Mouse (Mus musculus) adrenal gland, adult 8-10 months (tissue): ENCODE measurements around the gene Rhbdd1. TPM values are rescaled to one million over a fixed set of nuclear protein-coding genes. Genes with fewer than 3 reads are reported as not detected.

Experiments
- DNase-seq: peaks from one replicate; pipeline ENCODE4 v3.0.0; 2022
- total RNA-seq, 4 experiments: library from RNA; stranded (reverse); gene quantifications; 2 replicates each; pipeline ENCODE4 v1.2.4; 2022

The Rhbdd1 gene
- total RNA-seq, 4 experiments from 2014 or later, result 36.5 to 39.7 (median 36.7) TPM

DNA sequence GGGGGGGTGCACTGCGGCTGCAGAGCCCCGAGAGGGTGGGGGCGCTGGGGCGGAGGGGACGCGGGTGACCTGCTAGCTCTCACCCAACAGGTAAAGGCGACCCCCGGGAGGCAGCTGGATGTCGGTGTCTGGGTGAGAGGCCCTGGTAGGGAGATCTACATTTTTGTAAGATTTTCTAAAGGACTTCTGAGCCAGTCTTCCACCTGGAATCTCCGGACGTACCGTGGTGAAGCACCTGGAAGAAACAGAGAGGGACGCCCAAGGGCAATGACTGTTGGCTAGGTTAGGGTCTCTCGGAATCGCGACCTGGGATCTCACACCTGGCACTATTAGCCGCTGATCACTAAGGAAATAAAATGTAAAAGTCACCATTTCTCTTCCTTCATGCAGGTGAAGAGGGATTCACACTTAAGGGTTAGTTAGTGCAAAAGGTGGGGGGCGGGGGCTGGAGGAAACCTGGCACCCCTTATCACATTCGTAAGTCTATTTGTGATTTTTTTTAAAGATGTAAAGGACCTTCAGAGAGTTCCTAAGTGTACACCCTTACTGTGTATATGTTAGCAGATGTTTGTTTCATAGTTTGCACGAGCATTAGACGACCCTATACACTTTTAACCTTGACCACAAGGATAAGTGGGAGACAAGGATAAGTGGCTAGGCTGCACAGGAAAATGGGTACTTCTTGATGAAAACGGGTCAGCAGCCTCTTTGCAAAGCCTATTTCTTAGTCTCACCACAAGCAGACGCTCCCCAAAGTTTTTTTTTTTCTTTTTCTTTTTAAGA is 24.1 kb upstream of the Rhbdd1 start:
- DNase-seq, result no peak

DNA sequence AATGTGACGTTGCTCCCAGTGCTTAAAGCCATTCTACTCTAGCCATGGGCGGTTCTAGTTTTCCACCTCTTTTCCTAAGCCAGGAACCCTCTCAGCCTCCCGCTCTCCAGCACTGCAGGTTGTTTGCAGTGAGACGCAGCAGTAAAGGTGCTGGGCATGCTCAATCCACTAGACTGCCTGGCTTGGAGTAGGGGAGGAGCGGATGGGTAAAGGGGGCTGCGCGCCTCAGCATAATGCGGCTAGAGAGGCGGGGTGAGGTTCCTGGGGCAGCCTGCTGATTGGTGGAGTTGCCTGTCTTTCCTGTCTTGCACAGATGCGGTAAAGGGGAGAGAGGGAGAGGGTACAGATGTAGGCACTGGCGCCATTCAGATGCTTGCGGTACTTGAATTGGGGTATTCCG is 23.5 kb upstream of the Rhbdd1 start:
- DNase-seq, result peak; percentile 26

DNA sequence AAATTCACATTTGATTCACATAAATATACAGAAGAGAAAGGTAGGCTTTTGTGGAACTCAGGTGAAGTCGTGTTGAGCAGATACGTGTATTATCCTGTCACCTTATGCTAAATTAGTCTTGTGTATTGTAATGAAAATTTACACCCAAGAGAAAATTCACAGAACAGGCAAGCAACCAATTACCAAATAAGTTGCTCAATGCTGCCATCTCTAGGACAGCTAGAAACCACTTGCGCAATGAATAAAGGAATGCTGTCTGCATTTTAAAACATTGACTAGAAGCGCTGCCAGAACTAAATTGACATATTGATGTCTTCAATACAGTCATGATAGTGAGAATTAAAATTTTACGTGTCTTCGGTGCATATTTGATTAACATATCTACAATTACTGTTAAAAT is 22.1 kb upstream of the Rhbdd1 start:
- DNase-seq, result no peak

DNA sequence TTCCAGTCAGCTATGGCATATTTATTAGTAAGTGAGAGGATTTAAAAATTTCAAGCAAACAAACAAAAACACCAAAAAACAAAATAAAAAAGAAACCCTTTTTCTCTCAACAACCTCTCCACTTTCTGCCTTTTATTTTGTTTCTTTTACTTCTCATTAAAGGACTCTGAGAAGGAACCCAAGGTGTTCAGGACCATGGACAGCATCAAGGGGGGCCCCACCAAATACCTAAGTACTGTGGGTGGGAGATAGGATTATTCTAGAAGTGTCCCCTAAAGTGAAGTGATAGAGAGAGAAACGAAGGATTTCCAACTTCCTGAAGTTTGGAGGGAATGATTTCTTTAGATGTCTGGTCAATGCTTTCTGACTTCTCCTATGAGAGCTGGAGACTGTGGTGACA is 17.7 kb upstream of the Rhbdd1 start:
- DNase-seq, result no peak

DNA sequence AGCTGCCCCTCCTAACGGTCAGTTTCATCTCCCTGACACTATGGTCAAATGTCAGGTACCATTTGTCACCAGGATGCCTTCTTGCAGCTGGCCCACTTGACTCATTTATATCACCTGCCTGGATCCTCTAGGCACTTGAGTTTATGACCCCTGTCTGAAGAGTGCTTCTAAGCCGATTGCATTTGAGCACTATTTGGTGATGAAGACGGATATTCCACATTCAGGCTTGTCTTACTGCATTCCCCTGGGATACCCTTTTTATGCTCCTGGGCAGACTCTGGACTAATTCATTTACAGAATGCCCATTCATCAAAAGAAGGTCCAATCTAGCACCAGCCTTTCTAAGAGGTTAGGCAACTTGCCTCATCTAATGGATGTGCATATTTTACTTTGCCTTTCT is 11.8 kb upstream of the Rhbdd1 start:
- DNase-seq, result no peak

DNA sequence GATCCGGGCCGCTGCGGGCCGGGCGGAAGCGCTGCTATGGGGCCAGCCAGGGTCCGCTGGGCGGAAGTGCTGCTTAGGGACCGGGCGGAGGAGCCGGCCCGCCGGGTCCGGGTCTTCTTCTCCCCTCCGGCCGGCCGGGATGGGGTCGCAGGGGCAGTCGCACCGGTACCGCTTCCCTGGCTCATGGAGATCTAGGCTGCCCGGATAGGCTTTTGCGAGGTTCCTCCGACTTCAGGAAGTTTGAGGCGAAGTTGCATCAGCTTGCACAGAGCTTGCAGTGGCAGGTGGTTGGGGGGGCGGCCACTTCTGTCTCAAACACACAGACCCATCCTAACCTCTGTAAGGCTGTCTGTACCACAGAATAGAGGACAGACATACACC is 484 bp downstream of the Rhbdd1 start:
- peak; percentile 13 for DNase-seq

DNA sequence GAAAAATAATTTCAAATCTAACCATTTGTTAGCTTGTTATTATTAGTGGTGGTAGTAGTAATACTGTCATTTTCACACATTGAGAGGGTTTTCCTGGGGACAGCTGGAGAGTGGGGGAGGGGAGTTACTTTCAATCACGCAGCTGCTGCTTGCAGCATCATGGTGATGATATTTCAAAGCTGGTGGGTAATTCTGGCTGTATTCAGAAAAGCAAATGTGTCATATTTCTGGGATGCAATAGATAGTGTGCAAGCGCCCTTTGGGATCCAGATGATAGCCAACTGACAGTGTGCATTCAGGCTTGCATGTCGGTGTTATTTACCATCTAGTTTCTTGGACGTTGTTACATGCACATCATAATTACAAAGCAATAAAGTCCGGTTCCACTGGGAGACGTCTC is 4.2 kb downstream of the Rhbdd1 start:
- no peak for DNase-seq

DNA sequence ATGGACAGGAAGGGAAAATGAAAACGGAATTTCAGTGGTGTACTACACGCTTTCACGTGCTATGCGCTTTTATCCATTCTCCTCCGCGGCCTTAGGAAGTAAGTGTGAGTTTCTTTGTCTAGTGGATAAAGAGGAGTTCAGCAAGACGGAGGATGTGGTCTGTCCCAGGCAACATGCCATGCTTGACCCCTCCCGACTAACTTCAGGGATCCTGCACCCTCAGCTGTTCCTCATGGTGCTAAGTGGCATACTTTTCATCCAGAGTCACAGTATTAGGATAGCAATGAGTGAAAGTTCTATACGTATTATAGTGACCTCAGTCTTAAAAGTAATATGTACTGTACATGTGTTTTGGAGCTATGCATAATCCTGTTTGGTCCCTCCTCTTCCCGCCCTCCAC is 4.6 kb downstream of the Rhbdd1 start:
- DNase-seq, result no peak

DNA sequence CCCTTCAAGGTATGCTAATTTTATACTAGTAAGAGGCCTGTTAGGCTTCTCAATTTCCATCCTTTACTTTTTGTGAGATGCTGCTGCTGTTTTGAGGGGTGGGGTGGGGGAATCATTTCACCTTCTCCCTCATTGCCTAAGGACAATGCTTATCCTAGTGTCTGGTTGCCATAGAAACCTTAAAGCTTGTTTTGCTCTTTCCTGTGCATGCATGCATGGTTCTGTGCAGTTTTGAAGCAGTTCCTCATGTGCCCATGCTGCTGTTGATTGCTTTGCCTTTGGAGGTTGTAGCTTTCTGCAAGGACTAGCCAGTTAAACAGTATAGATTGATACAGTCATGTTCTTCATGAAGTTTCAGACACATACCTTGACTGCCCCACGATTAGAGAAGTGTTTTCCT is 5.2 kb downstream of the Rhbdd1 start:
- DNase-seq, result no peak

DNA sequence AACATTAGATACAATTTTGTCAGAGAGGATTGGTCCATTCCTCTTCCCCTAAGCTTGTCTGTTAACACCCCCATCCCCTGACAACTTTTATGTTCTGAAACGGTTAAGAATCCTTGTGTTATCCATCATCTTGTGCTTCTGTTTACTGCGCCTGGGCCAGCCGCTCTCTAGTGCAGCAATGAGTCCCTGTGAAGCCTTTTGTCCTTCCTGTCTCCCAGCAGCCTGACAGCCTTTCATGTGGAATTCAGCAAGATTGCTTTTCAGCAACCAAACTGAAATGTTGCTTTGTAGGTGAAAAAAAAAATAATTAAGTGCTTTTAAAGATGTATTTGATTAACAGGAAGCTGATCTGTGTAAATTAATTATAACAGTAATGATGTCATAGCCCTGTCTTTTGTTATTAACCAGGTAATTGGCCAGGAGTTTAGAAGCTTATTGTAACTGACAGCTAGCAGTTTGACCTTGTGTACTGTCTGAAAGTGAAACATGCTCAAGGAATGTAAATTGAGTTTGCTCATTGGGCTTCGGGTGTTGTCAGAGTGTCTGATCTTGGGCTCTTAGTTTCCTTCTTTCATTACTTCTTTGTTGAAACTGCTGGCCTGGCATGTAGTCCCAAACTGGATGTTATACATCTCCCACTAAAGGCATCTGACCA is 8.0 kb downstream of the Rhbdd1 start:
- DNase-seq, result no peak

DNA sequence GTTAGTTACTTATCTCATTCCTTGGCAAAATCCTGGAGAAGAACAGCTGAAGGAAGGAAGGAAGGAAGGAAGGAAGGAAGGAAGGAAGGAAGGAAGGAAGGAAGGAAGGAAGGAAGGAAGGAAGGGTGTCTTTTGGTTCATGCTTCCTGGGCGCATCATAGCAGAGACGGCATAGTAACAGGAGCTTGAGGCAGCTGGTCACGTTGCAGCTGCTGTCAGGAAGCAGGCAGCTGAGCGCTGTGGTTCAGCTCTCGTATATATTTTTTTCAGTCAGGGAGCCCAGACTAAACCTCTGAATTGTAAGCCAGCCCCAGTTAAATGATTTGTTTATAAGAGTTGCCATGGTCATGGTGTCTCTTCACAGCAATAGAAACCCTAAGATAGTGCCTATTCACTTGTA is 9.9 kb downstream of the Rhbdd1 start:
- no peak for DNase-seq

DNA sequence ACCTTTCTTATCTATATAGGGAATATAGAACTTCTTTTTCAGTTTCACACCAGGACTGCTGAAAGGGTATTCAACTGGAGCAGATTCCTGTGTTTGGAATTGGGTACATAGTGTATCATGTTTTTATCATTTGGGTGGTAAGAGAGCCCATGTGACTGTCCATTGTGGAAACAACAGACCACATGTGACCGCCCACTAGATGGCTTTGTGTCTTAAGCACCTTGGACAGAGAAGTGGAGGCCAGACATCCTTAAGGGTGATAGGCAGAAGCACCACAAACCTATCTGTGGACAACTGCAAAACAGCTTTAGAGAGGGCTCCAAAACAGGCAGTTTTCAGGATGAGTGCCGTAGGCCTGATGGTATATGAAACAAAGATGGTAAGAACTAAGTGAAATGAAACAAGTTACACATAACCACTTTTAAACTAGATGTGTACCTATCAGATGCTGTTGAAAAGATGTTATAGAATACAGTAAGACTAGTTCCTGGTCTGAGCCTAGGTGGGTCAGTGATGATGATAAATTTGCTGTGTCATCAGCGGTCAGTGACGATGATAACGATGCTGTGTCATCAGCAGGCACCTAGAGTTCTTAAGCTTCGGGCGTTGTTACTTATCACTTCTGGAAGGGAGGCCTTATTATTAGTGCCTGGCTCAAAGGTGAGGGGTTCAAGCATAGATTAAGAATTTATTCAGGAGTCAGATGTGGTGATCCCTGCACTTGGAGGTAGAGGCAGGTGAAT is 12.0 kb downstream of the Rhbdd1 start:
- DNase-seq, result no peak

DNA sequence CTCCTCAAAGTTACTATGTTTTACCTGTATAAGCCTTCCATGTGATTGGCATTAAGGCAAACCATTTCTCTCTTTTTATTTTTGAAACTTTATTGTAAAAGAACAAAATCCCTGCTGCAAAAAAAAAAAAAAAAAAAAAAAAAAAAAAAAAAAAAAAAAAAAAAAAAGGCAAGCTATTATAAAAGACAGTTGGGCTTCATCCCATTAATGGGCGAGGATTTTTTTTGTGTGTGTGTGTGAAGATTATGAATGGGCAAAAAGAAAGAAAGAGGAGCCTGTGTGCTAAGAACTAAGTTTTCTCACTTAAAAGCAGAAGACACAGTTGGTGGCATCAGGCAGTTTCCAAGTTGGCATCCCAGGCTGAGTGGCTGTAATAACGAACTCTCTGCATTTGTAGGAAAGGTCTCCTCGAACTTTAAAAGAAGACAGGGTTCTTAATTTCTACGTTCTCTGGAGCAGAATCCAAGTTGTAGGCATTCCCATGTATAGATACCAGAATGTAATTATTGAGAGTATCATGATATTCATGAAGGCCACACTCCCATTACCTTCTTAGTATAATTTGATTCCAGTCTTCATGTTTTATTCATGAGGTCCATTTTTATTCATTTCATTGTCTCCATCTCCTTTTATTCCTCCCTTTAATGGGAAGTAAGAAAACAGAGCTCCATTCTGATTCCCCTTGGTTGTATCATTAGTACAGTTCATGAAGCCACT is 13.1 kb downstream of the Rhbdd1 start:
- DNase-seq, result no peak

DNA sequence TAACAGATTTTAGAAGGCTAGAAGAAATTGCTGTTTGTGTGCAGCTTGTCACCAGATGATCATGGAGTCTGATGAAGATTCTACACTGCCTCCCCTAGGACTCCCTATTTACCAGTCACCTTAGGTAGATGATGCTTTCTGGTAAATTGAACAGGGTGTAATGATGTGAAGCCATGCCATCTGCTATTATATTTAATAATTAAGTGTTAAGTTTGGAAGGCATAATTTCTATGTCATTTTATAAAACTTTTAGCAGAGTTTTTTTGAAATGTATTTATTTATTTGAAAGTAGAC is 13.6 kb downstream of the Rhbdd1 start:
- no peak for DNase-seq

DNA sequence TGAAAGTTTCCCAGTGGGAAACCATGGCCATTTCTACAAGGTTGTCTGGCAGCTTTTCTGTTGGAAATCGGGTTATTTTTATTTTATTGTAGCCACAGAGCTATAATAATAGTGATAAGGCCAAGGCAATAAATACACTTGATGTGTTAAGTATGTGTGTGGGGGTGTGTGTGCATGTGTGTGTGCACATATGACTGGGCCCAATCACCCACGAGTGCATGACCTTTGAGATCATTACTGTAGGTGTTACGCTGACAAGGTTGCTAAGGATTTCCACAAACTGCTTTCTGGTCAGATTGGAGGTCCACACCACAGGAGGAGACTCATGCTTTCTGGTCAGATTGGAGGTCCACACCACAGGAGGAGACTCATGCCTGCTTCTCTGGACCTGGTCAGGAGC is 18.3 kb downstream of the Rhbdd1 start:
- DNase-seq, result no peak

DNA sequence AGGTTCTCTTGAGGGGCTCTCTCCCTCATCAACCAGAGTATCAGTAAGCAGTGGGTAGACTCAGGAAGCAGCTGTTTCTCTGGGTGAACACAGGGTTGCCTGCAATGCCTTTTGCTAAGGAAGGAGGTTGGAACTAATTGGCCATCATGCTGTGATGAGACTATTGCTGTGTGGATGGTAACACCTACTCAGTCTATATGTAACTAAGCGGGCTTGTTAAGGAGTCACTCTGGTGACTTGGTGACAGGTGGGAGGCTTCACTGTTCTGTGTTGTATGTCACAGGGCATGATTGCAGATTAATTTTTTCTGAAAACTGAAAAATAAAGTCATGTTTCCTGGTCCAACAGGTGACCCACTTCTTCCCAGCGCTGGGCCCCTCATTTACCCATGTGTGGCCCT is 36.8 kb downstream of the Rhbdd1 start:
- no peak for DNase-seq

DNA sequence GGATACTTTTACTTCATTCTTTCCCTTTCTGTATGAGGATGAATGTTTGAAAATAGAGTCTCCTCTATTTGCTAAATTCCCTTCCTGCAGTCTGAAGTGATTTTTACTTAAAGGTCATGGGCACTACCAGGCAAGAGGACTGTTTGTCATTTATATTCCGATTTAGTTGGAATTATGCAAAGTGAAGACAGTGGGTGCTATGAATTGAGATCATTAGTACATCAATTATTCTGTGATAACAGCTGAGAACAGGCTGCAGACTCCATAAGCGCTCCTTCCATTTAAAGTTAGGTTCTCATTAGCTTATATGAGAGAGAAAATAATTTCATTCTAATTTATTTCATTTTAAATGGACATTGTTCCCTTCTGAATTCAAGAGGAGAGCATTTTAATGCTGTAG is 37.5 kb downstream of the Rhbdd1 start:
- no peak for DNase-seq

DNA sequence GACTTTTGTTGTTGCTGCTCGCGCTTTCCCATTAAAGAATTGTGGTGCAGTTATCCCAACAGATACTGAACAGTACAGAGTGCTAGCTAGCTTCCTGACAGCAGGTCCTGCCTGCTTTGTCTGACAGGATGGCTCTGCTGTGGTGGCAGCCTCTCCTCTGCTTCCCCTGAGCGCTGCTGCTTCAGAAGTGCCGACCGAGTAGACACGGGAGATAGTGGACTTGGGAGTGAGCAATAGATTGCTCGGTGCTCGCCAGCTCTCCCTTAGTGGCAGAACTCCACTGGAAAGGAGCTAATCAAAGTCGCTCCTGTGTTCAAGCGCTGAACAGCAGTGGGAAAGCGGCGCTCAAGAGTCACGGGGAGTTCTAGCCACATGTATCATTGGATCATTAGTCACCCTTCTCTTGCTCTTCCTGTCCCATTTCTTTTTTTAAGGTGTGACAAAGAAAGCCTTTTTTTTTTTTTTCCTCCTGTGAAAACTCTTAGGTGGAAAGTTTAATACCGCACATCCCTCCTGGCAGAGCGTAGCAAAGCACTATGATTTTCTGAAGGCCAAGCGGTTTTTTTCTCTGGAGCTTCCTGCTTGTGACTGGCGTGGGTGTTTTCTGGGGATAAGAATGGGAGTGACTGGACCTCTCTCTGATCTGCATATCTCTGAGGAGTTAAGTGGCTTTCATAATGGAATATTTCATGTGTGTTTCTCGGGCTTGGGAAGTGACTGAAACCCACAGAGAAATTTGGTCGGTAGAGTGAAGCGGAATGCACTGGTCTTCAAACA is 42.8 kb downstream of the Rhbdd1 start:
- peak; percentile 12 for DNase-seq

DNA sequence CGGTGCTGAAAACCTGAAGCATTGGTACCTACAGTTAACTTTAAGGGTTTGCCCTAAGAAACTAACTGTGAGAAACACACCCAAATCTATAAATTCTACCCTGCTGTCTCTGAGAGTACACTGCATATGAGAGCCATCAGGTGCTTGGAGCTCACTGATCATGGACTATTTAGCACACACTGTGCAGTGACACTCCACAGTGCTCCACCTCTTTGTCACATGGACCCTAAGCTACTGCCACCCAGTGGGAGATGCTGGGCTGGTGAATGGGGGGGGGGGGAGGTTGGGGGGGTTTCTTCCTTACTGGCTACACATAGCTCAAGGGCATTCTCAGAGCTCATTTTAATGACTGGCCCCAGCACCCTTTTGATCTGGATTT is 43.4 kb downstream of the Rhbdd1 start:
- DNase-seq, result no peak

DNA sequence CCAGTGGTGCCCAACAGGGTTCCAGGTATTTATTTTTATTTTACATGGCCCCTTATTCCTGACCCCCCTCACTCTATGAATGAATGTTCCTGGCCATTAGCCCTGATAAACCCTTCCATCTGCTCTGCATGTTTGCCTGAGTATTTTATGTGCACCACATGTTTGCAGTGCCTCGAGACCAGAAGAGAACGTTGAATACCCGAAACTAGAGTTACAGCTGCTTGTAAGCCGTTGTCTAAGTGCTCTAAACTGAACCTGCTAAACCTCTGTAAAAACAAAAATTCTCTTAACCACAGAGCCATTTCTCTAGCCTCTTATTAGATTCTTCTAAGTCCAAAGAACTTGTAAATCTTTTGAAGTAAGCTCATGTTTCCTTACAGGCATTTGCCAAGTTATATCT is 45.0 kb downstream of the Rhbdd1 start:
- DNase-seq, result no peak

DNA sequence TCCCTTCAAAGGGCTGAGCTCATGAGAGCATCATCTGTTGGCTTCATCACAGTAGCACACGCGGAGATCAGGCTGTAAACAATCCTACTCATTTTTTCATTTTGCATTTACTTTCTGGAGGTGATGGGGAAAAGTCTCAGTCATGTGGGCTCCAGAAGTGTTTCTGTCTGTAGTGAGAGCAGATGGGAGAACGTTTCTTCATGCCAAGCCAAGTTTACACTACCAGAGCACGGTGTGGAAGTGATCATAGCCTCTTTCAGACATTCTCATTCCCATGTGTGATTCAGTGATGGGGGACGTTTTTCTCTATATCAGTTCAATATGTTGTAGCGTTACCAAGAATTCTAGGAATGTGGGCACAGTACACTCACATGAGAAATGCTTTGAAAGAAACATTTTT is 45.9 kb downstream of the Rhbdd1 start:
- DNase-seq, result no peak

DNA sequence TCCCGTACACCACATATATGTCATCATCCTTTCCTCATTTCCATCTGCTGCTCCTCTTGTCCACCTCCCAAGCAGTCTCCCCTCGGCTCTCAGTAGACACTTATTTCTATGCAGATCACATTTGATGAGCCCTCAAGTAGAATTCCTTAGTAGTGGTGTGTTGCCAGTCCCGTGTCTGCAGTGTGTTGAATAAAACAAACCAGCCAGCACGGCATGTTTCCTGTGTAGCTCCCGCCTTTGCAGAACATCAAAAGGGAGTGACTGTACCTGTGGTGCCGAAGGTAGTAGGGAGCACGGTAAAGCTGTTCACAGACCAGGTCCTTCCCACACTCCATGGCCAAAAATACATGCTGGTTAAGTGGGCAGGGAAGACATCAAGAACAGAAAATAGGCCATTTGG is 47.8 kb downstream of the Rhbdd1 start:
- no peak for DNase-seq

DNA sequence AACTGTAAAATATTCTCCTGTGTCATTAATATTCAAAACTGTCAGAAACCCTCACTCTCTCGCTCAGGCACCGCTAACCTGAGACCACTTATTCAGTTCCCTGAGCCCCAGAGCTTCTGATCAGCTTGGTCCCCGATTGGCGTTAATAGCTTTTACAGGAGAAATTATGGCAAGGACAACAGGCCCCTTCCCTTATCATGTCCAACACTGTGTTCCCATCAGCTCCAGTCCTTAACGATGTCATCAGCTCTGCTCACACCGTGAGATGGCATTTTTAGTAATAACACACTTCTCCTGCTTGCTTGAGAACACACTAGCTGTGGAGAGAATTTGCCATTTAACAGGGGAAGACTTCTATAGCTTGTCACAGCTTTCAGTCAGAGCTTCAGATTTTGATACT is 48.2 kb downstream of the Rhbdd1 start:
- DNase-seq, result no peak
